Mouse (Mus musculus) lung, postnatal 0 days (tissue): ENCODE data around the gene Tbc1d10c.
A peak's percentile ranks its signal among the peaks of the same experiment; 100 is the strongest.
"Not testable (repeated sequence)": the region's sequence is repeated elsewhere in the genome, so short reads cannot be mapped to it uniquely, and the experiment has no call there.

Experiments
- CTCF ChIP-seq: IDR thresholded peaks from 2 replicates; pipeline ENCODE4 v1.5.1; 2016; ENCODE audit warnings: antibody characterized with exemption, mild to moderate bottlenecking
- EP300 ChIP-seq: IDR thresholded peaks from 2 replicates; pipeline ENCODE4 v1.6.1; 2016; ENCODE audit warnings: antibody characterized with exemption, mild to moderate bottlenecking, control low read depth

DNA sequence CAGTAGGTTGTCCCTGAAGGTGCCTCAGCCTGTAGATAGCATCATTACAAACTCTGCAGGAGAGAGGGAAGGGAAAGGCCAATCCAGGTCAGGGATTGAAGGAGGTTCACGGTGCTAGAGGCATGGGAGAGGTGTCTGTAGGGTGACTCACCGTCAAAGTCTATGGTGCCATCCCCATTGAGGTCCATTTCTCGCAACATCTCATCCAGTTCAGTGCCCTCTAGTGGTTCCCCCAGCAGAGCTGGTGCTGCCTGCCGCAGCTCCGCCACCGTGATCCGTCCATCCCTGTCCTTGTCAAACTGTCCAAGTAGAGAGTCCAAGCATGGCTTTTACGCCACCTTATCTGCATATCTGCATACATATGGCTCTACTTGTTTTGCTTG is 55.1 kb downstream of the Tbc1d10c start:
- TF ChIP-seq CTCF: peak; percentile 61
- TF ChIP-seq EP300: not testable (repeated sequence)
